Mouse (Mus musculus) monocyte, adult 5-6 weeks (primary cell): Measurements from ENCODE around the gene Nt5c2. TPM values are rescaled to one million over a fixed set of nuclear protein-coding genes. Genes with fewer than 3 reads are reported as not detected.

ENCODE experiments used
- ATAC-seq: fragments of 153-309, 156-312 bp; replicated peaks from 2 replicates; pipeline ENCODE4 v1.8.0; 2017; ENCODE audit warnings: mild to moderate bottlenecking; ENCODE audit not compliant: low TSS enrichment, insufficient number of reproducible peaks, severe bottlenecking, poor library complexity, low FRiP score
- total RNA-seq: library from RNA; stranded (forward); fragments of 200-1000, 200-491, 200-594 nt; gene quantifications from 3 replicates; pipeline ENCODE4 v1.2.3, GENCODE M21; 2017

Gene Nt5c2
- total RNA-seq, 1 experiment from 2014 or later: 63.8 TPM

DNA sequence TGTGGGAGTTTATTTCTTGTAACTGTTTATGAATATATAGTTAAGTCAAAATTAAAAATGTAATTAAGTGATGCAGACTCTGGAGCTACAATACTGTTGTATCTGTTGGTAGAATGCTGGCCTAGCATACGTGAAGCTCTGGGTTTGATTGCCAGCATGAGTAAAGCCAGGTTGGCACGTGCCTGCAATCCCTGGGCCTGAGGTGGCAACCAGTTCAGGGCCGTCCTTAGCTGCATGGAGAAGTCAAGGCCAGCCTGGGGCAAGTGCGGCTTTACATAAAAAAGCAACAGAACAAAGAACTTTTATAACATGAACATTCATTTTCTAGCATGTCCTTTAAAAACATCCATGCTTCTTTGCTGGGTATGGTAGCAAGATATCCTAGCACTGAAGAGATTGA lies 173.9 kb downstream of the Nt5c2 start:
- no peak for ATAC-seq

DNA sequence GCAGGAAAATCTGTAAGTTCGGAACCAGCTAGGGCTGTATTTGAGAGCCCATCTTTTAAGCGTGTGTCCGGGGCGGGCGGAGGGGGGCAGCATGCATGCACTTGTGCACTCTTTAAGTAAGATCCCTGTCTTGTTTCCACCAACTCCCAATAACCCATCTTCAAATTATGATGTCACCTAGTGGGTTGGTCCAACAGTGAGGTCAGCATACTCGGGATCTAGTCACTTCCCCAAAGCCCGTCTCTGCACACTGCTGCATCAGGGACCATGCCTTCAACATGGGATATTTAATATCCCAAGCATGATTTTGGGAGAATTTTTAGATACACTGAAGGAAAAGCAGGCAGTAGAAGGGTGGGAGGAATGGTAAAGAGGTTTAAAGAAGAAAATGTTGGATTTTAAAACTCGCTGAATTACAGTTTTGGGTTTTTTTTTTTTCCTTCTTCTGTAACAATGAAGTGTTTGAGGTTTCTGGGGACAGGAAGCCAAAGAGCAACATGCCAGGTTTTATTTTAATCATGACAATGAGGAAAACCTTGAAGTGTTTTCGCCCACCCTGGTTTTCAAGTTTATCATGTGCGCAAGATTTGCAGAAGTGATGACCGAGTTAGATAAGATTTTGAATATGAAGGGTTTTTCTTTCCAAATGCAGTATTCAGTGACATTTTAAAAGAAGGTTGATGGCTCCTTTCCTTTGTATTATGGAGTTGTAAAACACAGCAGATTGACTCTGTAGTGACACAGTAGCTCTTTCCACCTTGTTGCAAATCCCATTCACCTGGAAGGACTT lies 177.5 kb downstream of the Nt5c2 start:
- no peak for ATAC-seq

DNA sequence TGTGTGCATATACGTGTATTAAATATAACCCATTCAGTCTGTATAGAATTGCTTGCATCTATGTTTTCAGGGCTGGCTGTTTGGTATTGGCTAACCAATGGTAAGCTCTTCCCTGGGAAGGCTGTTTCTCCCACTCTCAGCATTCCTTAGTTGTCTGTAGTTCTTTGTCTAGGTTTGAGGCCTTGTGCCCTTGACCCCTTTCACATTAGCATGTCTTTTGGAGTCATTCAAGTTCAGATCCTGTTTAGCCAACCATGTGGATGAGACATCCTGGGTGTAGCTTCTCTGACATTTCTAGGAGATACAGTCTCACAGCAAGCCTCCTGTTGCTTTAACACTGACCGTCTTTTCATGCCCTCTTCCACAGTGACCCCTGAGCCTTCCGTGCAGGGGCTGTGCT lies 178.9 kb downstream of the Nt5c2 start:
- no peak for ATAC-seq

- no peak for ATAC-seq
Measured at GRCm38 (mm10) chr19:46835339-46835738, 179.6 kb downstream of the Nt5c2 start.

DNA sequence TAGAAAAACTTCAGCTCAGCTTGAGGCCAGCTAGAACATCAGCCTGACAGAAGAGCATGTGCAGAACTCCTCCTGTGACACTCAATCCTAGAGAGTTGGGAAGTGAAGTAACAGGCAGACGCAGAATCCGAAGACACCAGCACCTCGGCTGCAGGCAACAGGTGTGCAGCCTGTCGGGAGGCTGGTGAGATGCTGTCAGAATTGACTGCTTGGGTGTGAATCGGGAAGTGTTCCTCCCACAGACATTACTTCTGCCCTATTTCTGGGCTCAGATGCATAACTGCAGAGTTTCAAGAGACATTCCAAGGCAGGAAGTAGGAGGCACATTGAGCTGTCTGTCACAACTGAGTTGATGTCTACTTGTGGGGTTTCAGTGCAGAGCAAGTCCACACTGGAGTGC lies 180.7 kb downstream of the Nt5c2 start:
- no peak for ATAC-seq

Other genes with a start within 250 kb of the Nt5c2 start
- not detected in 3 replicates for gene Ina, start 455 bp downstream of the Nt5c2 start, total RNA-seq
- 0.95 to 5.7 TPM (median 1.7 TPM) in 3 replicates for gene Pcgf6, start 35.8 kb upstream of the Nt5c2 start, total RNA-seq
- gene Taf5, start 52.6 kb upstream of the Nt5c2 start, total RNA-seq: 15.5 to 23.5 TPM (median 20.1 TPM) in 3 replicates
- gene Usmg5, start 75.5 kb upstream of the Nt5c2 start, total RNA-seq: 231 to 250 TPM (median 231 TPM) in 3 replicates
- 15.6 to 24.0 TPM (median 18.9 TPM) in 3 replicates for gene Pdcd11, start 75.6 kb upstream of the Nt5c2 start, total RNA-seq
- gene Calhm2, start 123.1 kb upstream of the Nt5c2 start, total RNA-seq: 28.2 to 57.6 TPM (median 36.5 TPM) in 3 replicates
- gene Calhm1, start 129.1 kb upstream of the Nt5c2 start, total RNA-seq: not detected in 3 replicates
- gene Calhm3, start 142.6 kb upstream of the Nt5c2 start, total RNA-seq: not detected in 3 replicates
- 0.10 TPM in 1 of 3 replicates, not detected in the others for gene Neurl1a, start 163.7 kb upstream of the Nt5c2 start, total RNA-seq